Mouse (Mus musculus) liver, embryonic 11.5 days (tissue): Measurements from ENCODE around the gene Hipk4. TPM values are rescaled to one million over a fixed set of nuclear protein-coding genes. Genes with fewer than 3 reads are reported as not detected.

Source experiments
- ATAC-seq: fragments of 200-750 bp; cut with Nextera tagmentation; replicated peaks from 2 replicates; pipeline ENCODE4 v1.8.0; 2017; ENCODE audit warnings: moderate number of reproducible peaks, mild to moderate bottlenecking, moderate TSS enrichment, moderate library complexity; ENCODE audit not compliant: low FRiP score
- DNase-seq: peaks from one replicate; pipeline ENCODE4 v3.0.0-alpha.2; 2017; ENCODE audit warnings: low spot score
- H3K27ac ChIP-seq: fragments of 300-500 bp; sonication (generic); 2 replicates; pipeline ENCODE4 v1.5.1; 2014; ENCODE audit warnings: mild to moderate bottlenecking, low read depth, low read length, control low read depth
- H3K27me3 ChIP-seq: fragments of 300-500 bp; sonication (generic); replicated peaks from 2 replicates; pipeline ENCODE4 v1.6.1; 2014; ENCODE audit warnings: low read length, mixed read lengths; ENCODE audit not compliant: control insufficient read depth, insufficient read depth
- H3K36me3 ChIP-seq: fragments of 300-500 bp; sonication (generic); 2 replicates; pipeline ENCODE4 v1.6.1; 2014; ENCODE audit warnings: mild to moderate bottlenecking, low read length, moderate library complexity, mixed read lengths; ENCODE audit not compliant: control insufficient read depth, insufficient read depth
- H3K4me1 ChIP-seq: fragments of 300-500 bp; sonication (generic); replicated peaks from 2 replicates; pipeline ENCODE4 v1.6.1; 2014; ENCODE audit warnings: low read length, mixed read lengths; ENCODE audit not compliant: control insufficient read depth, insufficient read depth
- H3K4me2 ChIP-seq: fragments of 300-500 bp; sonication (generic); 2 replicates; pipeline ENCODE4 v1.6.1; 2014; ENCODE audit warnings: mild to moderate bottlenecking, control low read depth, moderate library complexity
- H3K4me3 ChIP-seq: fragments of 300-500 bp; sonication (generic); 2 replicates; pipeline ENCODE4 v1.5.1; 2014; ENCODE audit warnings: low read depth, low read length, control low read depth
- H3K9ac ChIP-seq: fragments of 300-500 bp; sonication (generic); 2 replicates; pipeline ENCODE4 v1.6.1; 2014; ENCODE audit warnings: low read depth, low read length, control low read depth
- H3K9me3 ChIP-seq: fragments of 300-500 bp; sonication (generic); 2 replicates; pipeline ENCODE4 v1.6.1; 2016; ENCODE audit warnings: low read length, inconsistent platforms, mixed read lengths; ENCODE audit not compliant: control insufficient read depth
- WGBS: fragments of 180-500 bp; shearing (Covaris S2); extraction: QIAGEN DNeasy Blood & Tissue Kit; methylation state at CpG from one replicate; pipeline ENCODE4 v1.1.7; 2014; 5-methylcytosine and 5-hydroxymethylcytosine counted together
- polyA plus RNA-seq: library from polyadenylated mRNA; unstranded; fragments of >200 nt; fragmentation: Nextera tagmentation; extraction: Ambion mirVana; gene quantifications from 2 replicates; pipeline ENCODE4 v1.2.1, GENCODE M21; 2014

Hipk4 gene
- polyA plus RNA-seq, 1 experiment from 2014 or later = 0.33 TPM

- H3K4me1 ChIP-seq = peaks cover 64% of the 10 kb centered on the region
- no peak overlapping the region for H3K27ac ChIP-seq
- DNase-seq (no peak), ATAC-seq (no peak)
- no peaks in the 10 kb centered on the region for H3K36me3 ChIP-seq
- no peaks in the 10 kb centered on the region for H3K27me3 ChIP-seq
- WGBS = 51% methylated on average over 2 of the region's 2 CpGs
- H3K9ac ChIP-seq = no peak overlapping the region
- no peak overlapping the region for H3K4me3 ChIP-seq
- H3K9me3 ChIP-seq = no peaks in the 10 kb centered on the region
- H3K4me2 ChIP-seq = no peak overlapping the region
Measured at GRCm38 (mm10) chr7:27538797-27539196, 15.7 kb downstream of the Hipk4 start.

DNA sequence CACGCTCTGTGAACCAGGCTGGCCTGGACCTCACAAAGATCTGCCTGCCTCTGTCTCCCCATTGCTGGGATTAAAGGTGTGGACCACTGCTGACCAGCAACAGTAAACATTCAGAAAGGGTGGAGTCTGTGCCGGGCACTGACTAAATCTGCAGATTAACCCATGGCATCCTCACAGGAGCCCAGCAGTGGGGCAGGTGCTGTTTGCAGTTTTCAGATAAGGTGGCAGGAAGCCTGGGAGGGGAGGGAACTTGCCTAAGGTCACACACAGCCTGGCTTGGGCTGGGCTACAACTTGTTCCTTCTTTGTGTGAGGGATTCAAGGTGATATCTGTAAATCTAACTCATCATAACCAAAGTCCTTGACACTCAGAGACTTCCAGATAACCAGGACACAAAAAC, 17.5 kb downstream of the Hipk4 start:
- Histone ChIP-seq H3K9ac (no peak overlapping the region), H3K4me3 (no peak overlapping the region), H3K4me2 (peak overlapping the region; percentile 36), H3K9me3 (no peaks in the 10 kb centered on the region), H3K36me3 (no peaks in the 10 kb centered on the region), H3K27ac (no peak overlapping the region; the same call in 1 of the 2 replicates), H3K4me1 (peaks cover 59% of the 10 kb centered on the region), H3K27me3 (no peaks in the 10 kb centered on the region)
- no peak for DNase-seq
- whole genome bisulfite sequencing = 55% methylated on average over 2 of the region's 2 CpGs
- ATAC-seq = peak; percentile 62

DNA sequence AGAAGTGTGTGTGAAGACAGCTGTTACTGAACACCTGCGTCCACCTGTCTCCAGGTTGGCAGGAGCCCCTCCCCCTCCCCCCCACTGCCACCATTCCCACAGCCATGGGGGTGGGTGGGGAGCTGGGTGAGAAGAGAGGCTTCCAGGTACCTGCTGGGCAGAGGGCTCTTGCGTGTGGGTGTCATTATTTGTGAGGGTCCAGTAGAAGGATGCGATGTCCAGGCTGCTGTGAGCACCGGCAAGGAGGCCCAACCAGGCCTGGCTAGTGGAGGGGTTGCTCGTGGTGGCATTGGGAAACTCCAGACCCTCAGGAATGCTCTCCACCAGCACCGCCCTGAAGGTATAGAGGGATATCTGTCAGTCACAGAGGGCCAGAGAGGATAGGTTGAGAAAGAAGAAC, 17.9 kb downstream of the Hipk4 start:
- DNase-seq (no peak), ATAC-seq (no peak)
- H3K9me3 ChIP-seq = no peaks in the 10 kb centered on the region
- no peak overlapping the region for H3K9ac ChIP-seq
- no peaks in the 10 kb centered on the region for H3K27me3 ChIP-seq
- peaks cover 55% of the 10 kb centered on the region for H3K4me1 ChIP-seq
- WGBS = 81% methylated on average over 6 of the region's 6 CpGs
- H3K36me3 ChIP-seq = no peaks in the 10 kb centered on the region
- H3K27ac ChIP-seq = no peak overlapping the region
- no peak overlapping the region for H3K4me3 ChIP-seq
- H3K4me2 ChIP-seq = peak overlapping the region; percentile 36

DNA sequence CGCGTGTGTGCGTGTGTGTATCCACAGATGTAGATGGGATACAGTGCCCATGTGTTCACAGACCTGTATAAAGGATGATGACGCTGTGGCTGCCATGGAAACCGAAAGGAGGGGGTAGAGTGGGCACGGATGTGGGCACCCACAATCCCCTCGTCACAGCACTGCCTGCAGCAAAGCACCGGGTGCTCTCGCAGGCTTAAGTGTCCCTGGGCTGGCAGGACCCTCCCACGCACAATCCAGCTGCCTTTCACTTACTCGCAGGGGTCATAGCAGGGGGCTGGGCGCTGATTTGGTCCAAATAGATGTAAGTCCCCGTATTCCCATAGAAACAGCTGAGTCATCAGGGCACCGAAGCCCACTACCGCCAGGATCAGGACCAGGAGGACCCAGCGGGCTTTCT, 18.4 kb downstream of the Hipk4 start:
- Histone ChIP-seq H3K4me1 (peaks cover 50% of the 10 kb centered on the region), H3K4me2 (peak overlapping the region; percentile 93), H3K4me3 (no peak overlapping the region), H3K27ac (no peak overlapping the region), H3K9ac (no peak overlapping the region), H3K9me3 (no peaks in the 10 kb centered on the region), H3K36me3 (no peaks in the 10 kb centered on the region), H3K27me3 (no peaks in the 10 kb centered on the region)
- ATAC-seq (no peak), DNase-seq (no peak)
- 80% methylated on average over 16 of the region's 16 CpGs for WGBS

- H3K27me3 ChIP-seq = no peaks in the 10 kb centered on the region
- H3K9ac ChIP-seq = peak overlapping the region; percentile 74
- ATAC-seq (no peak), DNase-seq (no peak)
- H3K4me3 ChIP-seq = peak overlapping the region; percentile 55
- WGBS = 50% methylated on average over 5 of the region's 5 CpGs
- no peaks in the 10 kb centered on the region for H3K9me3 ChIP-seq
- H3K27ac ChIP-seq = no peak overlapping the region
- H3K36me3 ChIP-seq = no peaks in the 10 kb centered on the region
- H3K4me1 ChIP-seq = peaks cover 47% of the 10 kb centered on the region
- H3K4me2 ChIP-seq = peak overlapping the region; percentile 93
Measured at GRCm38 (mm10) chr7:27541922-27542321, 18.9 kb downstream of the Hipk4 start.

DNA sequence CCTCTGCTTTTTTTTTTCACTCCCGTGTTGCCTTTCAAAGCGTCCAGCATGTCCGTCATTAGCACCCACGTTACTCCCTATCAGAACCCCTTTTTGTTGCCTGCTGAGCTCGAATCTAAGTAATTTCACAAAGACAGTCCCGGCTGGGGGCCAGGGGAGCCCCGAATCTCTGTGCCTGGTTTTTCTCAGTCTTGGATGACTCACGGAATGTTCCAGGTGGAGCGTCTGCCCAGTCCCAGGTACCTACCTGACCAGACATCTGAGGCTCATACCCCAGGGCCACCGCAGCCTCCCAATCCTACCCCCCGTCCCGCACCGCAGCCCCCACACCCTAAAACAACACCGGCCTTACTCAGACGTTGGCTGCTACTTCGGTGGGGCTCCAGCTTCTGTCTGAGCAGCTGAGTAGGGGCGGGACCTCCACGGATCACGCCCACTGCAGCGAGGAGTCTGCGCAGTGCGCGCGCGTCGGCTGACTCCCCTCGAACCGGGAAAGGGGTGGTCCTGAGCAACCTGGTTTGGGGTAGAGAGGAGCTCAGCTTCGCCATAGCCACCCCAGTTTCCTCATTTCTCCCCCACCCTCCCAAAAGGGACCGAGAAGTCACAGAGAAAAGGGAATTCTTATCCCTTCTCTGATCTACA, 19.4 kb downstream of the Hipk4 start:
- ATAC-seq (peak; percentile 82), DNase-seq (peak; percentile 81)
- Histone ChIP-seq H3K4me3 (peak overlapping the region; percentile 55), H3K9ac (peak overlapping the region; percentile 74), H3K4me2 (peak overlapping the region; percentile 93), H3K27ac (no peak overlapping the region), H3K36me3 (no peaks in the 10 kb centered on the region), H3K27me3 (no peaks in the 10 kb centered on the region), H3K9me3 (no peaks in the 10 kb centered on the region), H3K4me1 (peaks cover 44% of the 10 kb centered on the region)
- 3% methylated on average over 30 of the region's 30 CpGs for WGBS

- H3K4me2 ChIP-seq = peak overlapping the region; percentile 93
- H3K9me3 ChIP-seq = no peaks in the 10 kb centered on the region
- H3K36me3 ChIP-seq = no peaks in the 10 kb centered on the region
- DNase-seq (no peak), ATAC-seq (0 out of 2 replicates have a peak, but pooled peaks have one; percentile 1)
- H3K27ac ChIP-seq = no peak overlapping the region
- H3K4me1 ChIP-seq = peaks cover 41% of the 10 kb centered on the region
- peak overlapping the region; percentile 55 for H3K4me3 ChIP-seq
- peak overlapping the region; percentile 74 for H3K9ac ChIP-seq
- 48% methylated on average over 6 of the region's 6 CpGs for WGBS
- H3K27me3 ChIP-seq = no peaks in the 10 kb centered on the region
Measured at GRCm38 (mm10) chr7:27543065-27543464, 20.0 kb downstream of the Hipk4 start.

DNA sequence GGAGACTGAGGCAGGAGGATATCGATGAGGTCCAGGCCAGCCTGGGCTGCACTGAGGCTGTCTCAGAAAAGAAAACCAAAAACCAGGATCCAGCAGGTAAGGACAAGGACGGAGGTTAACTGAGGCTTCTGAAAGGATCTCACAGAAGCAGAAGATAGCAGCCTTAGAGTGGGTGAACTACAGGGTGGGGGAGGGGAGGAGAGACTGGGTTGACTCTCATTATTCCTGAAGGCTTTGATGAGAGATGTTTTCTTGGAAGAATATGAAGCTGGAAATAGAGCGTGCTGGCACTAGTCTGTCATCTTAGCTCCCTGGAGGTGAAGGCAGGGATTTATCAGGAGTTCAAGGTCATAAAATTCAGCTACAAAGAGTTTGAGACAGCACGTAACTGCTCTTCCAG, 20.8 kb downstream of the Hipk4 start:
- Histone ChIP-seq H3K36me3 (no peaks in the 10 kb centered on the region), H3K27me3 (no peaks in the 10 kb centered on the region), H3K4me1 (peaks cover 35% of the 10 kb centered on the region), H3K27ac (no peak overlapping the region), H3K4me2 (no peak overlapping the region), H3K4me3 (no peak overlapping the region), H3K9me3 (no peaks in the 10 kb centered on the region), H3K9ac (no peak overlapping the region)
- no peak for ATAC-seq
- no peak for DNase-seq
- 84% methylated on average over 4 of the region's 4 CpGs for WGBS

DNA sequence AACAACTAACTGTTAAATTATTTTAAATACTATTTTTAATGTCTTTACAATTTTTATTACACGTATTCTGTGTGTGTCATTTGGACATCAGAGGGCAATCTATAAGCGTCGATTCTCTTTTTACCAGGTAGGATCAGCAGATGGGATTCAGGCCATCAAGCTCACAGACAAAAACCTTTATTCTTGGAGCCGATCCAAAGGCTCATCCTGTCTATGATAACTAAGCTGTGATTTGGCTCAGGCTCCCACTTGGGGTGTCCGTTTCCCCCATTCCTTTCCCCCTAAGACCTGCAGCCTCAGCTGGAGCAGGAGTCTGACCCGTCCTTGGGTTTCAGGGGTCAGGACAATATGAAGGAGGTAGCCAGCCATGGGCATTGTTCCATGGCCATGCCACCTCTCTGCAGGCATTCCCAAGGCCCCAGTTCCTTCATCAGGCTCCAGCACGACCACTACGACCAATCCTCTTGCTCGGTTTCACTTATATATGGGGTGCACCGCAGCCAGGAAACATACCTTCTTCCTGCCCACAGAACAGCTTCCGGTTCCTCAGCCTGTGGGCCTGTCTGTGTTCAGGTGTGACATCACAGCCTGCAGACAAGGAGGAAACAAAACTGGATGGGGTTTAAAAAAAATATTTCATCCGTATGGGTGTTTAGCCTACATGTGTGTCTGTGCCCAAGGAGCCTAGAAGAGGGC, 21.8 kb downstream of the Hipk4 start:
- 74% methylated on average over 12 of the region's 12 CpGs for WGBS
- Histone ChIP-seq H3K4me2 (no peak overlapping the region), H3K36me3 (no peaks in the 10 kb centered on the region), H3K9me3 (no peaks in the 10 kb centered on the region), H3K4me1 (peaks cover 26% of the 10 kb centered on the region), H3K27ac (no peak overlapping the region), H3K27me3 (no peaks in the 10 kb centered on the region), H3K4me3 (no peak overlapping the region), H3K9ac (no peak overlapping the region)
- DNase-seq (no peak), ATAC-seq (no peak)
